Mouse (Mus musculus): ENCODE results near the gene Zfp467.

- no peak for TF ChIP-seq POLR2A (IDR thresholded peaks at IDR 0.05; ENCODE audit: insufficient read length, low read depth)
- no peak for TF ChIP-seq USF1 (IDR thresholded peaks at IDR 0.05; ENCODE audit: low read depth)
- TF ChIP-seq E2F4 (IDR thresholded peaks at IDR 0.05; ENCODE audit: insufficient read depth): no peak
- TF ChIP-seq MAX (IDR thresholded peaks at IDR 0.05; ENCODE audit: low read depth): no peak
- TF ChIP-seq MYOD1 (IDR thresholded peaks at IDR 0.05; ENCODE audit: control insufficient read depth in 1 of 3, insufficient read length in 2 of 3, low read depth in 2 of 3): no peak
- no peak for TF ChIP-seq TCF3 (IDR thresholded peaks at IDR 0.05; ENCODE audit: insufficient read length, low read depth)
- no peak for TF ChIP-seq POLR2AphosphoS2 (IDR thresholded peaks at IDR 0.05; ENCODE audit: insufficient read length, low read depth)
- TF ChIP-seq CEBPB (IDR thresholded peaks at IDR 0.05; ENCODE audit: insufficient read depth, poor library complexity, severe bottlenecking): no peak
- peak in 1 of 3 experiments; percentile 3 for TF ChIP-seq MYOG (IDR thresholded peaks at IDR 0.05; ENCODE audit: control insufficient read depth in 1 of 3, insufficient read depth in 1 of 3, insufficient read length in 2 of 3, low read depth in 2 of 3)
These were observed 42.4 kb upstream of the Zfp467 start for GRCm38 (mm10) chr6:48487747-48488725.

Data from myocyte (in vitro differentiated cells).